Mouse (Mus musculus) midbrain, embryonic 13.5 days (tissue): Measurements from ENCODE around the gene Per2. TPM values are rescaled to one million over a fixed set of nuclear protein-coding genes. Genes with fewer than 3 reads are reported as not detected.

ENCODE experiments used
- ATAC-seq: fragments of 200-750 bp; cut with Nextera tagmentation; 2 replicates; pipeline ENCODE4 v1.8.0; 2017; ENCODE audit warnings: mild to moderate bottlenecking, moderate TSS enrichment, moderate library complexity
- H3K27ac ChIP-seq: fragments of 300-500 bp; sonication (generic); 2 replicates; pipeline ENCODE4 v1.5.1; 2015; ENCODE audit warnings: inconsistent platforms, mild to moderate bottlenecking, moderate library complexity
- H3K27me3 ChIP-seq: fragments of 300-500 bp; sonication (generic); 2 replicates; pipeline ENCODE4 v1.6.1; 2015; ENCODE audit warnings: mild to moderate bottlenecking, inconsistent platforms
- H3K36me3 ChIP-seq: fragments of 300-500 bp; sonication (generic); 2 replicates; pipeline ENCODE4 v1.6.1; 2015; ENCODE audit warnings: mild to moderate bottlenecking, inconsistent platforms
- H3K4me1 ChIP-seq: fragments of 300-500 bp; sonication (generic); replicated peaks from 2 replicates; pipeline ENCODE4 v1.6.1; 2015; ENCODE audit warnings: inconsistent platforms
- H3K4me2 ChIP-seq: fragments of 300-500 bp; sonication (generic); replicated peaks from 2 replicates; pipeline ENCODE4 v1.6.1; 2015; ENCODE audit warnings: moderate library complexity, mild to moderate bottlenecking, inconsistent platforms
- H3K4me3 ChIP-seq: fragments of 300-500 bp; sonication (generic); replicated peaks from 2 replicates; pipeline ENCODE4 v1.5.1; 2015; ENCODE audit warnings: mild to moderate bottlenecking, inconsistent platforms
- H3K9ac ChIP-seq: fragments of 300-500 bp; sonication (generic); replicated peaks from 2 replicates; pipeline ENCODE4 v1.6.1; 2015; ENCODE audit warnings: mild to moderate bottlenecking, inconsistent platforms
- H3K9me3 ChIP-seq: fragments of 300-500 bp; sonication (generic); 2 replicates; pipeline ENCODE4 v1.6.1; 2016; ENCODE audit warnings: mild to moderate bottlenecking, inconsistent platforms
- WGBS: fragments of 180-500 bp; shearing (Covaris S2); methylation state at CpG from one replicate; pipeline ENCODE4 v1.1.7; 2015; 5-methylcytosine and 5-hydroxymethylcytosine counted together
- polyA plus RNA-seq: library from polyadenylated mRNA; unstranded; fragments of >200 nt; fragmentation: Nextera tagmentation; extraction: Ambion mirVana; gene quantifications from 2 replicates; pipeline ENCODE4 v1.2.1, GENCODE M21; 2015

The Per2 gene
- polyA plus RNA-seq, 1 experiment from 2014 or later = 4.7 TPM

DNA sequence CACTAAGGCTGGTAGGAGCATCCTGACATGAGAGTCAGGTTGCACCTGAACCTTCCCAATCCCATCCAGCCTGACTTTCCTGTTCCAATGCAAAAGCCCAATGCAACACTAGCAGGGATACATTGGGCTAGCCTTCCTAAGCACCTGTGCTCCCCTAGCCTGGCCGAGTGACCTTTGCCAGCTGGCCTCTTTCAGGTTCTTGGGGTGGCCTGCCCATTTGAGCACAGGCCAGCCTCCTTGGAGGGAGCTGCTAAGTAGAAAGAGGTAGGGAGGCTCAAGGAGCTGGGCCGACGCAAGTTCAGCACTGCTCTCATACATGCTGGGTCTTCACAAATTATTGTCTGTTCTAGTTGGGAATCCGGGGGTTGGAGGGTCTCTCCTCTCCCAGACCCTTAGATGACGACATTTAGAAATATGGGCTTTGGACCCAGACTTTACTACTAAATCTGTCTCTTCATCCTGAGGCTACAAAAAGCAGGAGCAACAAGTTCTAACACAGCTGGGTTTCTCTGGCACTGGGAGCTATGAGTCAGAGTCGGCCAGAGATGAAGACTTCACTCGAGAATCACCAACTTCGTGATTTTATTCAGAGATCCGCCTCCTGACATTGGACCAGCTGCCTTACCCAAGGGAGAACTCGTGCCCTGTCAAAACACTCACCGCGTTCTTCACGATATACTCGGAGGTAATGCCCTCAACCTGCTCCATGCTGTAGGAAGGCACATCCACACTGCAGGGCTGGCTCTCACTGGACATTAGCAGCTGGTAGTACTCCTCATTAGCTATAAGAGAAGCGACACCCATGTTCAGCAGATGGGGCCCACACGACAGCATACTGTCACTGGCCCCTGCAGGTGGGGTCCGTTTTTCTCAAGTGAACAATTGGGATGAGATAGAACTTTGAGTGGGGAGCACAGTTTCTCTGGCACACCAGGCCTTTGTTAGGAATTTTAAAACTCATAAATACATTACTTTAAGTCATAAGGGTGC lies 14.0 kb downstream of the Per2 start:
- no peak for ATAC-seq
- Histone ChIP-seq H3K27ac (no peak overlapping the region), H3K27me3 (no peaks in the 10 kb centered on the region), H3K9me3 (0 out of 2 replicates have a peak, but pooled peaks cover 4% of the 10 kb centered on the region), H3K9ac (no peak overlapping the region), H3K4me2 (no peak overlapping the region), H3K4me3 (no peak overlapping the region), H3K4me1 (no peaks in the 10 kb centered on the region), H3K36me3 (peaks cover 71% of the 10 kb centered on the region)
- 91% methylated on average over 17 of the region's 17 CpGs for WGBS

DNA sequence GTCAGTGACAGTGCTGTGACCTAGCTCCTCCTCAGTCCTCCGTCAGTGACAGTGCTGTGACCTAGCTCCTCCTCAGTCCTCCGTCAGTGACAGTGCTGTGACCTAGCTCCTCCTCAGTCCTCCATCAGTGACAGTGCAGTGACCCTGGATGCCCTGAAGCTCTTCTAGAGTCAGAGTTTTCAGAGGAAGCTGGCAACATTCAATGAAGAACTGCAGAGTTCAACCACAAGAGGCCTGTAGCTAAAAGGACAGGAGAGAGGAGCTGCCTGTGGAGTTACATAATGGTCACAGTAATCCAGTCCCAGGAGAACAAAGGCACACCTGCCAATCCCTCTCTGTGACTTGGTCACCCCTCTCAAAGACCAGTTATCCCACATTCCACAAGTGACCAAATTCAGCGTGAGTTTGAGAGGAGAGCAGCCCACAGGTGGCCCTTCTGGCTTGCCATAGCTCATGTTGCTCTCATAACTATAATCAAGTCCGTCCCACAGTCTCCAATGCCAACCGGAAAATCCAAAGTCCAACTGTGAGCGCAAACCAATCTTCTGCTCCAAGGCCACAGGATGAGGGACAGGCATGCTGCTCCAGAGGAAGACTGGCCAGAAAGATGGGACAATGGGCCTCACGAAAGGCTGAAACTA lies 16.7 kb downstream of the Per2 start:
- no peak overlapping the region for H3K4me2 ChIP-seq
- H3K27ac ChIP-seq = no peak overlapping the region
- H3K36me3 ChIP-seq = peaks cover 57% of the 10 kb centered on the region
- ATAC-seq = no peak
- H3K9me3 ChIP-seq = 0 out of 2 replicates have a peak, but pooled peaks cover 3% of the 10 kb centered on the region
- no peaks in the 10 kb centered on the region for H3K4me1 ChIP-seq
- no peaks in the 10 kb centered on the region for H3K27me3 ChIP-seq
- H3K9ac ChIP-seq = no peak overlapping the region
- WGBS = 64% methylated on average over 7 of the region's 7 CpGs
- no peak overlapping the region for H3K4me3 ChIP-seq

DNA sequence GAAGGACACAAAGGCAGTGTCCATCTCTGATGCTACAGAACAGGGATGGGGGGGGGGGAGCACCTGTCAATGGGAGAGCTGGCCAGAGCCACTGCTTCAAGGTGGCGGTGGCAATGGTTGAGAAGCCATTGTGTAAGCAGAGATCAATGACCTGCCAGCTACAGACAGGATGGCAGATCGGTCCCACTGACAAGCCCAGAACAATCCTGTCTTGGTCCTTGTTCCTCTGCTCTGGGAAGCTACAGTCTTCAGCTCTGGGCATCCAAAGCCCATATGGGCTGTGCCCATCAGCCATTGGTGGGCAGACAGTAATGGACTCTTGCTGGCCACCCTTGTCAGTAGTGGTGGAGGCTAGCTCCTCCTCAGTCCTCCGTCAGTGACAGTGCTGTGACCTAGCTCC lies 17.3 kb downstream of the Per2 start:
- H3K27me3 ChIP-seq = no peaks in the 10 kb centered on the region
- no peaks in the 10 kb centered on the region for H3K9me3 ChIP-seq
- WGBS = 86% methylated on average over 3 of the region's 3 CpGs
- no peak overlapping the region for H3K9ac ChIP-seq
- H3K27ac ChIP-seq = no peak overlapping the region
- no peak overlapping the region for H3K4me2 ChIP-seq
- H3K4me1 ChIP-seq = peaks cover under 1% of the 10 kb centered on the region; the same call in 1 of the 2 replicates
- H3K4me3 ChIP-seq = no peak overlapping the region
- ATAC-seq = no peak
- H3K36me3 ChIP-seq = peaks cover 52% of the 10 kb centered on the region

DNA sequence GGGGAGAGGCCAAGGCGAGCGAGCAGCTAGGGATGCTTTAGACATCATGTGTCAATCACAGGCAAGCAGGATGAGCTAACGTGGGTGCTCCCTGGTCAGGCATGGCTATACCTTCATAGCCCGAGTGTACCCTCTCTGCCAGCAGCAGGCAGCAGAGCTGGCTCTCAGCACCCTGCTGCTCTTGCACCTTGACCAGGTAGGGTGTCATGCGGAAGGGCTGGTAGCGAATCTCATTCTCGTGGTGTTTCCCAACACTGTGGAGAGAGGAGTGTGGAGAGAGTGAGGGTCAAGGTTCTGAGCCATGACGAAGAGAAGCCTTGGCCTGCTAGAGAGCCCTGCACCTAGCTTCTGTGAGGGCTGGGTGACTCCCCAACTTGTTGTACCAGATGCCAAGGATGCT lies 19.3 kb downstream of the Per2 start:
- H3K27ac ChIP-seq = no peak overlapping the region
- H3K36me3 ChIP-seq = peaks cover 47% of the 10 kb centered on the region
- H3K4me3 ChIP-seq = no peak overlapping the region
- H3K4me2 ChIP-seq = no peak overlapping the region
- H3K9me3 ChIP-seq = no peaks in the 10 kb centered on the region
- no peak overlapping the region for H3K9ac ChIP-seq
- H3K4me1 ChIP-seq = peaks cover 9% of the 10 kb centered on the region
- ATAC-seq = no peak
- H3K27me3 ChIP-seq = no peaks in the 10 kb centered on the region
- WGBS = 88% methylated on average over 8 of the region's 8 CpGs

DNA sequence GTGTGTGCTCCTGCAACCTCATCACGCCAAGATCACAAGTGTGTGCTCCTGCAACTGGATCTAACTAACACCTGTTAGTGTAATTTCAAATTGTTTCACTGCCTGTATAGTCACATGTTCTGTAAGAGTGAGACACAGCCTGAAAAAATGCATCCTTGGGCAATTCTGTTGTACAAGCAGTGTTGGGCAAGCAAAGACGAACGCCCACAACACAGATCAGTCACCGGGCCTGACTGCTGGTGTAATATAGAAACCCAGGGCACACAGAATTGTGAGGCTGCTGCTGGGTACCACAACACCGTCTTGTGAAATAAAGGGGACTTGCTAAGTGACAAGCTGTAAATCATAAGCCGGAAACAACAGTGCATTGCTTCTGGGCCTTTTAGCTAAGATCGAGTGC lies 21.6 kb downstream of the Per2 start:
- Histone ChIP-seq H3K27ac (no peak overlapping the region), H3K9me3 (no peaks in the 10 kb centered on the region), H3K4me2 (no peak overlapping the region), H3K4me3 (no peak overlapping the region), H3K4me1 (peaks cover 9% of the 10 kb centered on the region), H3K9ac (no peak overlapping the region), H3K27me3 (no peaks in the 10 kb centered on the region), H3K36me3 (peaks cover 38% of the 10 kb centered on the region)
- 94% methylated on average over 7 of the region's 7 CpGs for WGBS
- no peak for ATAC-seq

DNA sequence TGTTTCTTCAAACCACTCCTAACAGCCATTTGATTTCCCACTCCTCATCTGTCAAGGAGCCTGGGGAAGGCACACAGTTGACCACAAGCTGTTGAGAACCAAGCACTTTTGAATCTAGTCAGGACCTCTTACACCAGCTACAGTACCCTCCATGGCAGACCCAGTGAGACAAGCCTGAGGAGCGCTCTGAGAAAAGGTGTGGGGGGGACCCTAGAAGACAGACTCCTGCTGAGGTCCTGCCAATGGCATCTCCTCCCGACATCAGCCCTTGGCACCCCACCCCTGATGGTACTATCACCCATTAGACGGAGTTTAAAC lies 22.1 kb downstream of the Per2 start:
- ATAC-seq = no peak
- Histone ChIP-seq H3K9ac (no peak overlapping the region), H3K4me2 (no peak overlapping the region), H3K9me3 (no peaks in the 10 kb centered on the region), H3K4me3 (no peak overlapping the region), H3K36me3 (peaks cover 38% of the 10 kb centered on the region), H3K27me3 (no peaks in the 10 kb centered on the region), H3K27ac (no peak overlapping the region), H3K4me1 (peaks cover 9% of the 10 kb centered on the region)
- 94% methylated on average over 3 of the region's 3 CpGs for WGBS

DNA sequence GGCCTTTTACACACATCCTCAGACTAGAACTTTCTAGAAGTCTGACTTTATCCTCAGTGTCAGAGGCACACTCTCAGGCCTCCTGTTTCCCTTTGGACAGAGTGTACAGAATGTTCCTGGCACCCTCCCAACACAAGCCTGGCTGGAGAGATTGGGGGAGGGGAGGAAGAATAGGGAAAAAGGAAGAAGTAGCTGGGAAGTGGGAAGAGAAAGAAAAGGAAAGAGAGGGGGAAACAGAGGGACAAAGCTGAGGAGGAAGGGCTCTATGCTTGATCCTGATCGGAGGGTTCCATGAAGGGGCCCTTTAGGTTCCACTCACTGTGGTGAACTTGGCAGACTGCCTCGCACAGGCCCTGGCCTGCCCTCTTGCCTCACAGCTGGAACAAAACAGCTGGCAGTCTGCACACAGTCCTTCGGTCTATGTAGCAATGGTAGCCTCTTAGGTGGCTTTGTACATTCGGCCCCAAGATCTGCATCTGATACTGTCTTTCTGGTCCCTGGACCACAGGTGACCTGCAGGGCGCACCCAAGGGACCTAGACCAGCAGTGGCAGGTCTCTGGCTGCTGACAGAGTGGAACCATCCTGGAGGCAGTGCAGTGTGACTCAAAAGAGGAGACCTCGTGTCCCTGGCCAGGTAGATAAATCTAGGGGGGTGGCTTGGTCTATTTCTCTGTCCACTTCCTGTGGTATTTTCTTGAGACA lies 22.6 kb downstream of the Per2 start:
- 83% methylated on average over 6 of the region's 6 CpGs for WGBS
- peaks cover 34% of the 10 kb centered on the region for H3K36me3 ChIP-seq
- no peaks in the 10 kb centered on the region for H3K9me3 ChIP-seq
- H3K9ac ChIP-seq = no peak overlapping the region
- H3K27ac ChIP-seq = no peak overlapping the region
- no peak overlapping the region for H3K4me3 ChIP-seq
- H3K27me3 ChIP-seq = no peaks in the 10 kb centered on the region
- H3K4me1 ChIP-seq = peaks cover 9% of the 10 kb centered on the region
- H3K4me2 ChIP-seq = no peak overlapping the region
- ATAC-seq = no peak

DNA sequence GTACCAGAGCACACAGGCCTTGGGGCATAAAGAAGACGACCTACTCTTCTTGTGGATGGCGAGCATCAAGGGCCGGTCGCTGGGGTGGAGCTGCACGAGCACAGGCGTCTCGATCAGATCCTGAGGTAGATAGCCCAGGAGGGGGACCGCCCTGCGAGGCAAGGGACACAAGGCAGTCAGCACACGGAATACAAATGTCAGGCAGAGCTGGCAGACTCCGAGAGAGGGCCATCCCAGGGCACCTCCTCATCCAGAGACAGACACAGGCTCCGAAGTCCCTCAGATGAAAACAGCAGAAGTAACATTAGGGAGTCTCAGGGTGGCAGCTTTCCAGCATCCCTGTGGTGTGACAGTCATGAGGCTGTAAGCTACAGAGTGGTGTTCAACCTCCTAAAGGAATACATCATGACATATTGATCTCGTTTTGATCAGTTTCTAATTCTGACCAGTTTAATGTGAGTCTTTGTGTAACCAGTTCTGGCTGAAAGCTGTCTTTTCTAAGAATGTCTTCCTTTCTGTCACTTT lies 23.5 kb downstream of the Per2 start:
- H3K4me3 ChIP-seq = no peak overlapping the region
- 91% methylated on average over 13 of the region's 13 CpGs for WGBS

DNA sequence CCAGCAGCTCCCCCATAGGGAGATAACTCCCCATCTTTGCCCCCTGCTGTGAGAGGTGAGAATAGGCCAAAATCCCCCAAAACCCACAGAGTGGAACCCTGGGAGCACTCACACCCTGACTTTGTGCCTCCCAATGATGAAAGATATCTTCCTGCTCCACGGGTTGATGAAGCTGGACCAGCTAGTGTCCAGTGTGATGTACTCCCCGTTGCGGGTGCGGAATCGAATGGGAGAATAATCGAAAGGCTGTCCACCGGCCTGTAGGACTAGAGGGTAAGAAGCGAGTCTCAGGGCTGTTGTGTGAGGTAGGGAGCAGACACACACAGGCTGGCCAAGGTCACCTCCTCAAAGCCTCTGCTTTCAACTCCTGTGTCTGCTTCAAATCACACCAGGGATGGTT lies 24.2 kb downstream of the Per2 start:
- no peaks in the 10 kb centered on the region for H3K9me3 ChIP-seq
- H3K27me3 ChIP-seq = no peaks in the 10 kb centered on the region
- H3K27ac ChIP-seq = no peak overlapping the region
- no peak overlapping the region for H3K4me3 ChIP-seq
- no peak overlapping the region for H3K4me2 ChIP-seq
- peaks cover 9% of the 10 kb centered on the region for H3K4me1 ChIP-seq
- peaks cover 25% of the 10 kb centered on the region for H3K36me3 ChIP-seq
- ATAC-seq = no peak
- H3K9ac ChIP-seq = no peak overlapping the region
- 92% methylated on average over 8 of the region's 8 CpGs for WGBS

More for the DNA sequence above, 23.5 kb downstream of the Per2 start:
- Histone ChIP-seq H3K27ac (no peak overlapping the region), H3K4me1 (peaks cover 9% of the 10 kb centered on the region), H3K27me3 (no peaks in the 10 kb centered on the region), H3K9me3 (no peaks in the 10 kb centered on the region), H3K4me2 (no peak overlapping the region), H3K9ac (no peak overlapping the region), H3K36me3 (peaks cover 33% of the 10 kb centered on the region)
- ATAC-seq = no peak

DNA sequence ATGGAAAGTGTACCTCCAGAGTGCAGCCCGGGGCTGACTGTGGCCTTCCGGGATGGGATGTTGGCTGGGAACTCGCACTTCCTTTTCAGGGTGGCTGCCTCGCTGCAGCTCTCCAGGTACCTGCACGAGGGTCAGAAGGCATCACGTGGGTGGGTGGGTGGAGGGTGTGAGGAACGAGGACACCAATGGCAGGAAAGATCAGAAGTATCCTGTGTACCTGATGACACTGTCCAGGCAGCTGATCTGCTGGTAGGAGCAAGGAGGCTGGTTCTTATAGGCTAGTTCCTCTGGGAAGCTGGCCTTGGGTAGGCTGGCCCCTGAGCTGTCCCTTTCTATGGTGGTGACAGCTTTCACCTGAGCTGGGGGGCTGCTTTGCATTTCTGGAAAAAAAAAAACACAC lies 28.4 kb downstream of the Per2 start:
- no peak for ATAC-seq
- 87% methylated on average over 7 of the region's 7 CpGs for WGBS

DNA sequence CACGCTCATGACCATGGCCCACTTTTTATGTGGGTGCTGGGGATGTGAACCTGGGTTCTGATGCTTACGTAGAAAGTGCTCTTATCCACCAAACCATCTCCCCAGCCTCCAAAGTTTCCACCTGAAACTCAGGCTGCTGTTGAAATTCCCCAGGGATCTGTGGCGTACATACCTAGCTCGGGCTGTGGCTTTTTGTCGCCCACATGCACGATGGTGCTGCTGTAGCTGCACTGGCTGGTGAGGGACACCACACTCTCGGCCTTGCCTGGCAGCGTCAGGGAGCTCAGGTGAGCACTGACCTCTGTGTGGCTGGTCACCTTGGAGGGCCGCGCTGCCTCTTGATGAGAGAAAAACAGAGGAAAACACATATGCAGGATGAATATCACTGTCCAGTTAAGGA lies 29.9 kb downstream of the Per2 start:
- H3K27ac ChIP-seq = no peak overlapping the region
- peaks cover 36% of the 10 kb centered on the region for H3K36me3 ChIP-seq
- H3K4me1 ChIP-seq = no peaks in the 10 kb centered on the region
- WGBS = 95% methylated on average over 10 of the region's 10 CpGs
- no peak overlapping the region for H3K4me3 ChIP-seq
- H3K9me3 ChIP-seq = no peaks in the 10 kb centered on the region
- no peak overlapping the region for H3K9ac ChIP-seq
- no peak overlapping the region for H3K4me2 ChIP-seq
- H3K27me3 ChIP-seq = no peaks in the 10 kb centered on the region
- ATAC-seq = no peak

More for the DNA sequence above, 28.4 kb downstream of the Per2 start:
- no peak overlapping the region for H3K27ac ChIP-seq
- H3K27me3 ChIP-seq = no peaks in the 10 kb centered on the region
- no peak overlapping the region for H3K4me3 ChIP-seq
- no peak overlapping the region for H3K4me2 ChIP-seq
- H3K9me3 ChIP-seq = no peaks in the 10 kb centered on the region
- H3K36me3 ChIP-seq = peaks cover 43% of the 10 kb centered on the region
- no peak overlapping the region for H3K9ac ChIP-seq
- H3K4me1 ChIP-seq = no peaks in the 10 kb centered on the region

DNA sequence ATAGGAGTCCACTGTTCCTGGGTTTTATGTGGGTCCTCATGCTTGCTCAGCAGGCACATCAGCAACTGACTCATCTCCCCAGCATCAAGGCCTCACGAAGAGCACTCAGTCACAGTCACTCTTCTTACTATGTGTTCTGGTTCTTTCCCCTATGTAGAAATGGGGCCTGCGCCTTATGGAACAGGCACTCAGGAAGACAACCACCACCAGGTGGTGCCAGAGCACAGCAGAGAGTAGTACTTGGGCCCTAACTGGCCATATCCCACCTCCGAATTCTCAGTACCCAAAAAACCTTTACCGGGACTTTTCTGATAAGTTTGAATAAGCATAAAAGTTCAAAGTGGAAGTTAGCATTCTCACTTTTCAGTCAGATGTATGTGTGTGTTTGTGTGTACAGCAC lies 30.5 kb downstream of the Per2 start:
- Histone ChIP-seq H3K27ac (no peak overlapping the region), H3K9ac (no peak overlapping the region), H3K36me3 (peaks cover 32% of the 10 kb centered on the region), H3K4me1 (no peaks in the 10 kb centered on the region), H3K4me3 (no peak overlapping the region), H3K4me2 (no peak overlapping the region), H3K9me3 (no peaks in the 10 kb centered on the region), H3K27me3 (no peaks in the 10 kb centered on the region)
- 36% methylated on average over 4 of the region's 4 CpGs for WGBS
- peak; percentile 80 for ATAC-seq
